Mouse (Mus musculus): ENCODE measurements at regions not wholly inside any gene's neighbourhood (a gene's known extent, or its start where the extent isn't known, plus 50 kb on each side); places are given as distances from the start of the nearest gene placed in this dataset.

DNA sequence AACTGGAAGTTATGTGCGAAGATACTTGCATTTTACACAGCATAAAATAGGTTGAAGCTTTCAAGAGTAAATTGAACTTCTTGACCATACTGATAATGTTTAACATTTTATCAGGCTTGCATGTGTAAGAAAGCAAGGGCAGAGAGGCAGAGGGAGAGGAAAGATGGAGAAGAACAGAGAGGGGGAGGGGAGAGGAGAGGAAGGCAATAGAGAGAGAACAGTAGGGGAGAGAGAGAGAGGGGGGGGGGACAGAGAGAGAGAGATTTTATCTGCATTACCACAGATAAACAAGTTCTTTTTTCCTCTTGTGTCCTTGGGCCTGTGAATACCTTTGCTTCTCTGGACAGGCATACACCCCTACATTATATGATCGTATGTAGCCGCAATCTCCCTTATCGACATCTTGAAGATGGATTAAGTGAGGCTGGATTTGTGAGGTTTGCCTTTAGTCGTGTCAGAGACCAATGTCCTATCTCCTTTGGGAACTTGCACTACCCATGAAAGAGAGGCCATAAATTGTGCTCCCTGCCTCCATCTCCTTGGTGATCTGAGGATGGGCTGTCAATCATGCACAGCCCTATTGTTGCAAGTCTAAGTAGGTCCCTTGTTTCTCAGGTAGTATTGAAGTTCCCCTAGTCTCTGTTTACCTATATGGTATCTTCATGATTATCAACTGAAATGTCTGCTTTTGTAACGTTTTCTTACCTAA, 217.7 kb downstream of the Gm11146 start:
- H3K36me3 ChIP-seq (ENCODE audit: insufficient read depth), result no peaks in the 10 kb centered on the region
- no peaks in the 10 kb centered on the region for H3K9me3 ChIP-seq (ENCODE audit: low read length)
- H3K4me3 ChIP-seq (ENCODE audit: low read depth, low read length), result no peak overlapping the region
- DNase-seq (no peak), ATAC-seq (no peak)
- no peaks in the 10 kb centered on the region for H3K4me1 ChIP-seq (ENCODE audit: insufficient read depth)
- WGBS, result 70% methylated on average over 6 of the region's 6 CpGs
- no peak for TF ChIP-seq CTCF (IDR thresholded peaks at IDR 0.05; ENCODE audit: low read depth)
- no peak overlapping the region for H3K9ac ChIP-seq
- no peak overlapping the region for H3K4me2 ChIP-seq (ENCODE audit: low read depth)
- H3K27ac ChIP-seq (ENCODE audit: low read depth, low read length), result no peak overlapping the region
- no peaks in the 10 kb centered on the region for H3K27me3 ChIP-seq (ENCODE audit: insufficient read depth, low read length)

DNA sequence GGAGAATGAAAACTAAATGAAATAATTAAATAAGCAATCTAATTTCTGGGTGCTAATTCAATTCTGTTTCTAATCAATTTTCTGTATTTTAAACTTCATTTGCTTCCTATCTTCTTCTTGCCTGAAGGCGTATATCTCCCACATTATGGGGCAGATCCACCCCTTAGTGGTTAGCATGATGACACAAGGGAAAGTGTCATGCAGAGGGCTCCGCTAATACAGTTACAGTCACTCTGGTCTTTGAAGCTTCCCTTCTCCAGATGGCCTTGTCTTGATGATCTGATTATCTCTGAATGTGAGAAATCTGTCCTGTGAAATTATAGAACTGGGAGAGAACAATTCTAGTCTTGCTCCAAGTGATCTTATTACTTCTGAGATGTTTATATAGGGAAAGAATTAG, 219.1 kb downstream of the Gm11146 start:
- H3K27ac ChIP-seq (ENCODE audit: low read depth, low read length), result no peak overlapping the region

DNA sequence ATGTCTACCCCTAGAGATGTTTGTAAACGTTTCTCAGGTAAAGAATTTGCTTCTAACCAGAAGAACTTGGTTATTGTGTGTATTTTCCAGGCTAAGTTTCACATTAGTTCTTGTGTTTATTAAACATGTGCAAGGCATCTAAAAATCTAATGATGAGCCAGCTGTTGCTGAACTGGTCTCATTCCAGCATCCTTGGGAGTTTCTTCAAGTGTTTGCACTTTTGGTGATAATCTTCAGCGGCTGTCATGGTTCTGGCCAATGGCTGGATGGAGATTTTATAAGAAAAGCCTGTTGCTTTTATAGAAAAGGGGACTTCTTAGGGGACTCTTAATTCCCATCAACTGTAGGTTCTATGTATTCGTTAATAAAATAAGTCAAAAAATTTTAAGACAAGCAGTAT, 229.1 kb downstream of the Gm11146 start:
- Histone ChIP-seq H3K9me3 (ENCODE audit: low read length) (no peaks in the 10 kb centered on the region), H3K27ac (ENCODE audit: low read depth, low read length) (no peak overlapping the region), H3K4me2 (ENCODE audit: low read depth) (no peak overlapping the region), H3K36me3 (ENCODE audit: insufficient read depth) (no peaks in the 10 kb centered on the region), H3K4me1 (ENCODE audit: insufficient read depth) (no peaks in the 10 kb centered on the region), H3K4me3 (ENCODE audit: low read depth, low read length) (no peak overlapping the region), H3K9ac (no peak overlapping the region), H3K27me3 (ENCODE audit: insufficient read depth, low read length) (no peaks in the 10 kb centered on the region)
- no peak for ATAC-seq
- WGBS, result 93% methylated on average over 3 of the region's 3 CpGs
- DNase-seq, result no peak
- TF ChIP-seq CTCF (IDR thresholded peaks at IDR 0.05; ENCODE audit: low read depth), result no peak

More for the DNA sequence above, 219.1 kb downstream of the Gm11146 start:
- Histone ChIP-seq H3K4me2 (ENCODE audit: low read depth) (no peak overlapping the region), H3K4me3 (ENCODE audit: low read depth, low read length) (no peak overlapping the region), H3K36me3 (ENCODE audit: insufficient read depth) (no peaks in the 10 kb centered on the region), H3K27me3 (ENCODE audit: insufficient read depth, low read length) (no peaks in the 10 kb centered on the region), H3K4me1 (ENCODE audit: insufficient read depth) (no peaks in the 10 kb centered on the region), H3K9me3 (ENCODE audit: low read length) (no peaks in the 10 kb centered on the region), H3K9ac (no peak overlapping the region)
- no peak for TF ChIP-seq CTCF (IDR thresholded peaks at IDR 0.05; ENCODE audit: low read depth)
- WGBS, result 63% methylated on average over 2 of the region's 2 CpGs
- no peak for DNase-seq
- ATAC-seq, result no peak

DNA sequence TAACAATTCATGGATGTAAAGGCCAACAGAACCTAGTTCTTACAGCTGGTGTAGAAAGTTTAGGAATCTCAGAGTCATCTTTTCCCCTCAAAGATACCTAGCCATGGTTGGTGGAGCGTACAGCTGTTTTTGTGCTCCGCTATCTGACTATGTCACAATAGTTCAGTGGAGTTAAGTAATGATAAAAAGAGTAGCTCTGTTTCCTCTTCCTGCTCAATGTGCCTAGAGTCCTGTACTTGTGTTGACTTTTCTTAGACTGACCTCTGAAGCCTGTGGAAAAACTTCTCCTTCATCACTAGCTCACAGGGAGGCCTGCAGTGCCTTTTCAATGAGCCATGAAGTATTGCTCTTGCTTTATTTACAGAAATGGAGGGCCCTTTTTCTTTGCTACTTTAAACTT, 232.1 kb downstream of the Gm11146 start:
- no peak for TF ChIP-seq CTCF (IDR thresholded peaks at IDR 0.05; ENCODE audit: low read depth)
- 93% methylated on average over 2 of the region's 2 CpGs for WGBS

DNA sequence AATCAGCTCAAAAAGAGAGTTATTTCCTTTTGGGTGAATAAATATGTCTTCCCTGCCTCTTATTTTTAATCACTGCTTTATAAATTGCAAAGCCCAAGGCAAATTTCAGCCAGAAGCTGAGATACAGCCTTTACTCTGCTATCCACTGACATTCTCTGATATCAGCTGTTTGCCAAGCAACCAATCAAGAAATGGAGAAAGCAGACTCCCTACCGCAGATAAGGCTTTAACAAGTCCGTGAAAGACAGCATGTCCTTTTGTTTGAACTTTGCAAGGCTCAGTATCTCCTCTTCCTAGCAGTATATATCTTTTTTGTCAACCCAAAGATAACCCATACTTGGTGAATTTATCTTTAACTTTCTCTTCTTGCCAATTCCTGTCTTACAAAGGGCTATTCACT, 236.6 kb downstream of the Gm11146 start:
- H3K36me3 ChIP-seq (ENCODE audit: insufficient read depth), result no peaks in the 10 kb centered on the region
- no peak overlapping the region for H3K27ac ChIP-seq (ENCODE audit: low read depth, low read length)
- no peaks in the 10 kb centered on the region for H3K27me3 ChIP-seq (ENCODE audit: insufficient read depth, low read length)
- H3K4me3 ChIP-seq (ENCODE audit: low read depth, low read length), result no peak overlapping the region
- 60% methylated on average over 2 of the region's 2 CpGs for WGBS
- H3K4me2 ChIP-seq (ENCODE audit: low read depth), result no peak overlapping the region
- no peak for DNase-seq
- no peaks in the 10 kb centered on the region for H3K4me1 ChIP-seq (ENCODE audit: insufficient read depth)
- no peak overlapping the region for H3K9ac ChIP-seq
- ATAC-seq, result no peak
- no peaks in the 10 kb centered on the region for H3K9me3 ChIP-seq (ENCODE audit: low read length)
- no peak for TF ChIP-seq CTCF (IDR thresholded peaks at IDR 0.05; ENCODE audit: low read depth)

More for the DNA sequence above, 232.1 kb downstream of the Gm11146 start:
- Histone ChIP-seq H3K36me3 (ENCODE audit: insufficient read depth) (no peaks in the 10 kb centered on the region), H3K27me3 (ENCODE audit: insufficient read depth, low read length) (no peaks in the 10 kb centered on the region), H3K9ac (no peak overlapping the region), H3K4me2 (ENCODE audit: low read depth) (no peak overlapping the region), H3K9me3 (ENCODE audit: low read length) (no peaks in the 10 kb centered on the region), H3K4me1 (ENCODE audit: insufficient read depth) (no peaks in the 10 kb centered on the region), H3K4me3 (ENCODE audit: low read depth, low read length) (no peak overlapping the region), H3K27ac (ENCODE audit: low read depth, low read length) (no peak overlapping the region)
- no peak for ATAC-seq
- no peak for DNase-seq

DNA sequence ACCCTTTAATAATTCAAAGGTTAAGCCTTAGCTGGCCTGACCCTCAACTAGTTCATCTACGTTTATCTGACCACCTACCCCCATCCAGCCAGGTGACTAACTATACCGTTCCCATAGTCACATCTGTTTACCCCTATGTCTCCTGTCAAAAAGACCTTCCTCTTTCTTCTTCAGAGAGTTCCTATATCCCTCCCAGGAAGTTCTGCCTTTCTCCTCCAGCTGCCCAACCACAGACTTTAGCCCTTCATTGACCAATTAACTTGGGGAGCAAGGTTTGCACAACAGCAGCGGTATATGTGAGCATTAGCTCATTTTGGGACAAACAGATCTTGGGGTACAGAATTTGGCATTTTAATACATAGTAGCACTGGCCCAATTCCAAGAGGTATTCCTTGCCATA, 237.5 kb downstream of the Gm11146 start:
- H3K27me3 ChIP-seq (ENCODE audit: insufficient read depth, low read length), result no peaks in the 10 kb centered on the region
- no peak for TF ChIP-seq CTCF (IDR thresholded peaks at IDR 0.05; ENCODE audit: low read depth)
- 93% methylated on average over 3 of the region's 3 CpGs for WGBS

DNA sequence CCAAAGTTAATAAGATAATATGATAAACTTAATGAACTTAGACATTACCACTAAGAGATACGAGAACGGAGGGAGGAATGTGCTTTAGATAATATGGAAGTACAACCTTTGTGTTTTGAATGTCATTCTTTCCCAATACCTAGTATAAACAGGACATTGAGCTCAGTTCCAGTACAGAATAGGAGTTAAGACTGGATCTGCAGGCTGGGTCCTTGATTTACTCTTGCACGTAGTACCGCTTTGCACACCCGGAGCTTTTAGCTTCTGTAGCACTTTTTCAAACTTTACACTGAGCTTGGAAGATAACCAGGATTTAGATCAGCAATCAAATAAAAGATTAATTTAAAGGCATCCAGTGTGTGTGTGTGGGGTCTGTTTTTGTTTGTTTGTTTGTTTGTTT, 242.7 kb downstream of the Gm11146 start:
- TF ChIP-seq CTCF (IDR thresholded peaks at IDR 0.05; ENCODE audit: low read depth), result no peak

More for the DNA sequence above, 237.5 kb downstream of the Gm11146 start:
- Histone ChIP-seq H3K27ac (ENCODE audit: low read depth, low read length) (no peak overlapping the region), H3K4me3 (ENCODE audit: low read depth, low read length) (no peak overlapping the region), H3K9me3 (ENCODE audit: low read length) (no peaks in the 10 kb centered on the region), H3K9ac (no peak overlapping the region), H3K4me1 (ENCODE audit: insufficient read depth) (no peaks in the 10 kb centered on the region), H3K36me3 (ENCODE audit: insufficient read depth) (no peaks in the 10 kb centered on the region), H3K4me2 (ENCODE audit: low read depth) (no peak overlapping the region)
- ATAC-seq, result no peak
- no peak for DNase-seq

More for the DNA sequence above, 242.7 kb downstream of the Gm11146 start:
- Histone ChIP-seq H3K9me3 (ENCODE audit: low read length) (no peaks in the 10 kb centered on the region), H3K9ac (no peak overlapping the region), H3K27me3 (ENCODE audit: insufficient read depth, low read length) (no peaks in the 10 kb centered on the region), H3K4me2 (ENCODE audit: low read depth) (no peak overlapping the region), H3K27ac (ENCODE audit: low read depth, low read length) (no peak overlapping the region), H3K4me1 (ENCODE audit: insufficient read depth) (no peaks in the 10 kb centered on the region), H3K36me3 (ENCODE audit: insufficient read depth) (no peaks in the 10 kb centered on the region; the same call in 1 of the 2 replicates), H3K4me3 (ENCODE audit: low read depth, low read length) (no peak overlapping the region)
- ATAC-seq (no peak), DNase-seq (no peak)
- 83% methylated on average over 5 of the region's 5 CpGs for WGBS

All from forebrain, postnatal 0 days (tissue).